Mouse (Mus musculus): ENCODE results near the gene Olfr1174-ps. TPM values are rescaled to one million over a fixed set of nuclear protein-coding genes. Genes with fewer than 3 reads are reported as not detected.

The Olfr1174-ps gene
- total and polyA plus RNA-seq, 3 experiments = not detected

GRCm38 (mm10) chr2:88327115-88327514 lies 12.2 kb upstream of the Olfr1174-ps start, which contains the start of gene Olfr1175-ps:
Gene Olfr1175-ps (minus strand): TSS chr2:88327215.
- Histone ChIP-seq H3K79me2 (ENCODE audit: control insufficient read depth, insufficient read depth, low read length, poor library complexity) (no peaks in the 10 kb centered on the region), H3K27me3 (ENCODE audit: control insufficient read depth in 1 of 2, insufficient read depth in 2 of 2, low read length in 2 of 2) (no peaks in the 10 kb centered on the region), H3K9ac (ENCODE audit: control insufficient read depth, low read depth, low read length, poor library complexity, severe bottlenecking) (no peak within 1 kb of the TSS), H3K4me1 (ENCODE audit: control insufficient read depth in 1 of 2, insufficient read depth in 2 of 2, low read length in 2 of 2) (no peaks in the 10 kb centered on the region), H3K27ac (ENCODE audit: control insufficient read depth, low read depth, low read length) (no peak within 1 kb of the TSS), H3K4me3 (ENCODE audit: control insufficient read depth in 1 of 2, insufficient read depth in 1 of 2, low read depth in 2 of 2, low read length in 2 of 2) (no peak within 1 kb of the TSS), H3K36me3 (ENCODE audit: control insufficient read depth in 1 of 2, insufficient read depth in 2 of 2, low read length in 2 of 2) (no peaks in the 10 kb centered on the region), H3K9me3 (replicated peaks; ENCODE audit: insufficient read depth, low read length) (no peaks in the 10 kb centered on the region)
- no peak for DNase-seq (ENCODE audit: low read depth, low spot score)
- no peak for TF ChIP-seq MEF2A (IDR thresholded peaks at IDR 0.05; ENCODE audit: extremely low read depth, insufficient replicate concordance, low read depth, low read length, poor library complexity, severe bottlenecking)
- TF ChIP-seq JUND (IDR thresholded peaks at IDR 0.05; ENCODE audit: low read depth, low read length) = no peak
- TF ChIP-seq USF1 (IDR thresholded peaks at IDR 0.05; ENCODE audit: low read depth, low read length) = no peak
- no peak for TF ChIP-seq NRF1 (IDR thresholded peaks at IDR 0.05; ENCODE audit: insufficient read depth, low read depth, low read length, poor library complexity, severe bottlenecking)
- TF ChIP-seq HCFC1 (IDR thresholded peaks at IDR 0.05; ENCODE audit: low read depth, low read length) = no peak
- no peak for TF ChIP-seq BHLHE40 (IDR thresholded peaks at IDR 0.05; ENCODE audit: borderline replicate concordance, low read depth, low read length)
- TF ChIP-seq CHD2 (IDR thresholded peaks at IDR 0.05; ENCODE audit: low read length) = no peak

GRCm38 (mm10) chr2:88279775-88280174 lies 35.2 kb downstream of the Olfr1174-ps start, which contains the start of gene Olfr1173:
Gene Olfr1173 (minus strand): TSS chr2:88279875.
- Histone ChIP-seq H3K27me3 (ENCODE audit: control insufficient read depth in 1 of 2, insufficient read depth in 2 of 2, low read length in 2 of 2) (no peaks in the 10 kb centered on the region), H3K4me1 (ENCODE audit: control insufficient read depth in 1 of 2, insufficient read depth in 2 of 2, low read length in 2 of 2) (no peaks in the 10 kb centered on the region)

More at GRCm38 (mm10) chr2:88279775-88280174, 35.2 kb downstream of the Olfr1174-ps start, which contains the start of gene Olfr1173:
- TF ChIP-seq POLR2A (IDR thresholded peaks at IDR 0.05; ENCODE audit: control insufficient read depth in 1 of 2, insufficient read depth in 1 of 2, low read depth in 1 of 2, low read length in 2 of 2, poor library complexity in 1 of 2) (no peak), GATA1 (IDR thresholded peaks at IDR 0.05; ENCODE audit: low read depth, low read length) (no peak), ZMIZ1 (IDR thresholded peaks at IDR 0.05; ENCODE audit: low read depth, low read length) (no peak), MYC (IDR thresholded peaks at IDR 0.05; ENCODE audit: low read depth, low read length) (no peak), TCF12 (IDR thresholded peaks at IDR 0.05; ENCODE audit: low read depth, low read length) (no peak), RCOR1 (IDR thresholded peaks at IDR 0.05; ENCODE audit: low read depth, low read length) (no peak), BHLHE40 (IDR thresholded peaks at IDR 0.05; ENCODE audit: borderline replicate concordance, low read depth, low read length) (no peak), MAX (IDR thresholded peaks at IDR 0.05; ENCODE audit: low read length) (no peak), CHD1 (IDR thresholded peaks at IDR 0.05; ENCODE audit: low read depth, low read length) (no peak), USF1 (IDR thresholded peaks at IDR 0.05; ENCODE audit: low read depth, low read length) (no peak), CHD2 (IDR thresholded peaks at IDR 0.05; ENCODE audit: low read length) (no peak), CTCF (IDR thresholded peaks at IDR 0.05 in 2 of 3, conservative IDR thresholded peaks at IDR 0.05 in 1 of 3; ENCODE audit: control insufficient read depth in 1 of 3, insufficient read depth in 1 of 3, low read depth in 2 of 3, low read length in 3 of 3, poor library complexity in 1 of 3, severe bottlenecking in 1 of 3) (no peak), TBP (IDR thresholded peaks at IDR 0.05; ENCODE audit: low read depth, low read length) (no peak), ZKSCAN1 (IDR thresholded peaks at IDR 0.05; ENCODE audit: low read depth, low read length) (no peak), TAL1 (IDR thresholded peaks at IDR 0.05; ENCODE audit: low read length) (no peak), MAZ (IDR thresholded peaks at IDR 0.05; ENCODE audit: low read depth, low read length) (no peak), USF2 (IDR thresholded peaks at IDR 0.05; ENCODE audit: borderline replicate concordance in 1 of 2, insufficient read depth in 1 of 2, low read depth in 1 of 2, low read length in 2 of 2) (no peak), KAT2A (conservative IDR thresholded peaks at IDR 0.05; ENCODE audit: low read depth, low read length) (no peak), SMC3 (IDR thresholded peaks at IDR 0.05; ENCODE audit: low read depth, low read length) (no peak), POLR2AphosphoS5 (IDR thresholded peaks at IDR 0.05; ENCODE audit: borderline replicate concordance, low read depth, low read length) (no peak)
- Histone ChIP-seq H3K79me2 (ENCODE audit: control insufficient read depth, insufficient read depth, low read length, poor library complexity) (no peaks in the 10 kb centered on the region), H3K27ac (ENCODE audit: control insufficient read depth, low read depth, low read length) (no peak within 1 kb of the TSS), H3K4me3 (ENCODE audit: control insufficient read depth in 1 of 2, insufficient read depth in 1 of 2, low read depth in 2 of 2, low read length in 2 of 2) (no peak within 1 kb of the TSS), H3K36me3 (ENCODE audit: control insufficient read depth in 1 of 2, insufficient read depth in 2 of 2, low read length in 2 of 2) (no peaks in the 10 kb centered on the region), H3K9ac (ENCODE audit: control insufficient read depth, low read depth, low read length, poor library complexity, severe bottlenecking) (no peak within 1 kb of the TSS), H3K9me3 (replicated peaks; ENCODE audit: insufficient read depth, low read length) (no peaks in the 10 kb centered on the region)
- DNase-seq (ENCODE audit: low read depth, low spot score) = no peak
